In genomic region chr17:66345680-66346079, GRCm38 (mm10) we compare ENCODE assay signal across 17 mouse cellular contexts.
DNase-seq lines count a peak whose midpoint lies in the region; ATAC-seq and TF ChIP-seq lines count a peak whose summit lies in the region.
"Had no signal": no experiment of that assay in that cellular context is flagged by ENCODE, and none has a peak within 500 bp of the region (broad histone marks: within the 10 kb centered on the region; RNA-seq: fewer than 3 reads in every experiment).

No protein-coding gene starts in this region.

- ATAC-seq in heart, embryonic 11.5 days (replicated peaks; ENCODE audit: insufficient number of reproducible peaks, low FRiP score, low TSS enrichment) = no peak
- ATAC-seq: CD4-positive, CD25-positive, alpha-beta regulatory T cell, adult 4 months had no signal

- H3K9ac ChIP-seq in ES-Bruce4 (ENCODE audit: low read depth, poor library complexity, severe bottlenecking) = no peak overlapping the region
- H3K9ac ChIP-seq in heart, embryonic 11.5 days (ENCODE audit: low read depth, low read length) = no peak overlapping the region
- H3K9ac ChIP-seq: stomach, embryonic 15.5 days had no signal

- no peaks in the 10 kb centered on the region for H3K9me3 ChIP-seq in ES-Bruce4 (replicated peaks; ENCODE audit: control insufficient read depth, insufficient read depth, low read length, poor library complexity, severe bottlenecking)
- no peaks in the 10 kb centered on the region for H3K9me3 ChIP-seq in heart, embryonic 11.5 days (replicated peaks; ENCODE audit: control insufficient read depth, low read length)
- H3K9me3 ChIP-seq: embryonic facial prominence, embryonic 10.5 days; stomach, embryonic 15.5 days had no signal

- peak; percentile 44 to 53 for DNase-seq in left cerebral cortex, adult 18-20 months (ENCODE audit: low spot score in 2 of 2)
- no peak for DNase-seq in left cerebral cortex, postnatal 10 days (ENCODE audit: extremely low spot score in 1 of 2, low spot score in 2 of 2)
- DNase-seq in brain, adult 2 months (ENCODE audit: low read depth, low spot score) = peak; percentile 73
- DNase-seq in cerebellum, postnatal 14 days = peak; percentile 70 to 81
- DNase-seq in spleen, adult 12 weeks (ENCODE audit: low spot score) = no peak
- DNase-seq: adrenal gland, postnatal 25 days; lung, adult 2 months; retina, postnatal 1 day; spleen, adult 18-20 months; thymus, postnatal 14 days had no signal

- TF ChIP-seq CTCF in ES-Bruce4 (IDR thresholded peaks at IDR 0.05; ENCODE audit: low read depth, low read length) = no peak

- peaks cover 16% of the 10 kb centered on the region for H3K36me3 ChIP-seq in ES-Bruce4 (ENCODE audit: control insufficient read depth, insufficient read depth, low read length, poor library complexity, severe bottlenecking)
- no peaks in the 10 kb centered on the region for H3K36me3 ChIP-seq in heart, embryonic 11.5 days (ENCODE audit: control insufficient read depth, insufficient read depth, low read length)
- H3K36me3 ChIP-seq: stomach, embryonic 15.5 days had no signal

- no peak overlapping the region for H3K4me3 ChIP-seq in ES-Bruce4 (ENCODE audit: low read depth, low read length)
- H3K4me3 ChIP-seq in heart, embryonic 11.5 days (ENCODE audit: low read depth, low read length) = no peak overlapping the region
- H3K4me3 ChIP-seq: embryonic facial prominence, embryonic 10.5 days; erythroblast, embryonic 14.5 days; stomach, embryonic 15.5 days had no signal

- 88% methylated on average over 15 of the region's 15 CpGs for WGBS in heart, embryonic 11.5 days (ENCODE audit: insufficient replicate concordance)

- no peaks in the 10 kb centered on the region for H3K27me3 ChIP-seq in ES-Bruce4 (ENCODE audit: control insufficient read depth, insufficient read depth, low read length, poor library complexity, severe bottlenecking)
- no peaks in the 10 kb centered on the region for H3K27me3 ChIP-seq in heart, embryonic 11.5 days (ENCODE audit: control insufficient read depth, insufficient read depth, low read length)
- H3K27me3 ChIP-seq: stomach, embryonic 15.5 days had no signal

- H3K4me1 ChIP-seq in ES-Bruce4 (ENCODE audit: control insufficient read depth, insufficient read depth, low read length) = peaks cover under 1% of the 10 kb centered on the region
- H3K4me1 ChIP-seq in heart, embryonic 11.5 days (ENCODE audit: control insufficient read depth, insufficient read depth, low read length) = 0 out of 2 replicates have a peak, but pooled peaks cover 3% of the 10 kb centered on the region
- H3K4me1 ChIP-seq: stomach, embryonic 15.5 days had no signal

- H3K27ac ChIP-seq in ES-Bruce4 (ENCODE audit: insufficient read depth, low read length) = peak overlapping the region; percentile 42; the same call in 1 of the 2 replicates
- no peak overlapping the region for H3K27ac ChIP-seq in heart, embryonic 11.5 days (ENCODE audit: low read depth, low read length)
- H3K27ac ChIP-seq: macrophage; stomach, embryonic 15.5 days had no signal

- intact Hi-C loops in left cerebral cortex, postnatal 10 days (cut with DNase I) = no loop called here

- TF ChIP-seq EP300 in ES-Bruce4 (IDR thresholded peaks at IDR 0.05; ENCODE audit: insufficient read depth, low read depth, low read length) = no peak

- H3K4me2 ChIP-seq in heart, embryonic 11.5 days = no peak overlapping the region
- H3K4me2 ChIP-seq: stomach, embryonic 15.5 days had no signal

- TF ChIP-seq POLR2A in ES-Bruce4 (IDR thresholded peaks at IDR 0.05; ENCODE audit: insufficient read depth, low read length) = no peak

Comparison
In these comparisons a context has a peak if more than half of its experiments do, and no peak if none do; other contexts are left out.
1. DNase-seq: peak in left cerebral cortex, adult 18-20 months (2 of 2), brain, adult 2 months (single experiment) and cerebellum, postnatal 14 days (2 of 2); none in left cerebral cortex, postnatal 10 days (0 of 2) and spleen, adult 12 weeks (single experiment).